In genomic region chr1:181256689-181257584, GRCm38 (mm10) we compare ENCODE assay signal across 8 mouse cellular contexts. TPM values are rescaled to one million over a fixed set of nuclear protein-coding genes. Genes with fewer than 3 reads are reported as not detected.
A peak's percentile ranks its signal among the peaks of the same experiment; 100 is the strongest.
DNase-seq lines count a peak whose midpoint lies in the region; ATAC-seq and TF ChIP-seq lines count a peak whose summit lies in the region.

No protein-coding gene starts in this region.

- no peak for DNase-seq in cerebellum, adult 11-12 months
- DNase-seq in c-Kit-positive CD71-positive TER-119-positive erythroid progenitor cells, embryonic 14.5 days (ENCODE audit: low spot score) = peak; percentile 94
- DNase-seq in liver = peak; percentile 96
- DNase-seq in monocyte, adult 2 months (ENCODE audit: low read depth in 1 of 2, low spot score in 2 of 2) = peak; percentile 47 to 50
- DNase-seq in stomach, postnatal 0 days (ENCODE audit: low spot score) = peak; percentile 96

- WGBS in forebrain, embryonic 16.5 days = 27% methylated on average over 36 of the region's 36 CpGs
- 22% methylated on average over 33 of the region's 36 CpGs for WGBS in hindbrain, embryonic 12.5 days
- WGBS in stomach, postnatal 0 days = 18% methylated on average over 31 of the region's 36 CpGs

- peak overlapping the region; percentile 73 for H3K4me2 ChIP-seq in forebrain, embryonic 16.5 days (ENCODE audit: low read length)
- peak overlapping the region; percentile 66 for H3K4me2 ChIP-seq in hindbrain, embryonic 12.5 days (replicated peaks)
- H3K4me2 ChIP-seq in stomach, postnatal 0 days (replicated peaks; ENCODE audit: low read depth) = peak overlapping the region; percentile 76

- H3K4me1 ChIP-seq in forebrain, embryonic 16.5 days (replicated peaks; ENCODE audit: control insufficient read depth, insufficient read depth, low read length) = peaks cover 21% of the 10 kb centered on the region
- H3K4me1 ChIP-seq in hindbrain, embryonic 12.5 days = peaks cover 24% of the 10 kb centered on the region
- peaks cover 3% of the 10 kb centered on the region for H3K4me1 ChIP-seq in stomach, postnatal 0 days (replicated peaks; ENCODE audit: control insufficient read depth, insufficient read depth)

- TF ChIP-seq EP300 in stomach, postnatal 0 days (optimal IDR thresholded peaks at IDR 0.05) = peak; percentile 86

- peak; percentile 62 for ATAC-seq in cerebellum, adult (ENCODE audit: insufficient number of reproducible peaks, low FRiP score, low TSS enrichment)
- ATAC-seq in forebrain, embryonic 16.5 days = peak; percentile 43
- peak; percentile 71 for ATAC-seq in hindbrain, embryonic 12.5 days (ENCODE audit: low FRiP score)
- peak; percentile 90 for ATAC-seq in stomach, postnatal 0 days (ENCODE audit: low FRiP score, low TSS enrichment)

- H3K36me3 ChIP-seq in forebrain, embryonic 16.5 days (ENCODE audit: control insufficient read depth, insufficient read depth) = no peaks in the 10 kb centered on the region
- H3K36me3 ChIP-seq in hindbrain, embryonic 12.5 days = no peaks in the 10 kb centered on the region
- H3K36me3 ChIP-seq in stomach, postnatal 0 days (ENCODE audit: control insufficient read depth, insufficient read depth, low read length) = no peaks in the 10 kb centered on the region

- no peak for TF ChIP-seq CTCF in stomach, postnatal 0 days (IDR thresholded peaks at IDR 0.05; ENCODE audit: low read depth)

- H3K4me3 ChIP-seq in forebrain, embryonic 16.5 days (replicated peaks; ENCODE audit: low read length) = peak overlapping the region; percentile 40
- peak overlapping the region; percentile 36 for H3K4me3 ChIP-seq in hindbrain, embryonic 12.5 days
- H3K4me3 ChIP-seq in stomach, postnatal 0 days (ENCODE audit: low read depth, low read length) = peak overlapping the region; percentile 41

- no peaks in the 10 kb centered on the region for H3K9me3 ChIP-seq in forebrain, embryonic 16.5 days (ENCODE audit: control insufficient read depth, low read length)
- no peaks in the 10 kb centered on the region for H3K9me3 ChIP-seq in hindbrain, embryonic 12.5 days (replicated peaks)
- no peaks in the 10 kb centered on the region for H3K9me3 ChIP-seq in stomach, postnatal 0 days (ENCODE audit: control insufficient read depth, low read length)

- H3K9ac ChIP-seq in forebrain, embryonic 16.5 days (replicated peaks; ENCODE audit: low read depth, low read length) = peak overlapping the region; percentile 56
- H3K9ac ChIP-seq in hindbrain, embryonic 12.5 days = peak overlapping the region; percentile 48; the same call in 1 of the 2 replicates
- H3K9ac ChIP-seq in stomach, postnatal 0 days (ENCODE audit: low read length) = peak overlapping the region; percentile 61

- H3K27me3 ChIP-seq in forebrain, embryonic 16.5 days (replicated peaks; ENCODE audit: control insufficient read depth, insufficient read depth, low read length) = no peaks in the 10 kb centered on the region; the same call in 1 of the 2 replicates
- H3K27me3 ChIP-seq in hindbrain, embryonic 12.5 days = peaks cover 9% of the 10 kb centered on the region
- no peaks in the 10 kb centered on the region for H3K27me3 ChIP-seq in stomach, postnatal 0 days (ENCODE audit: control insufficient read depth, insufficient read depth, low read length)

- H3K27ac ChIP-seq in forebrain, embryonic 16.5 days (ENCODE audit: low read length) = no peak overlapping the region
- H3K27ac ChIP-seq in hindbrain, embryonic 12.5 days = peak overlapping the region; percentile 14
- peak overlapping the region; percentile 97 for H3K27ac ChIP-seq in stomach, postnatal 0 days (replicated peaks)

RNA-seq across cellular contexts. Expression of gene Wdr26, which starts 45.1 kb away (rescaled TPM):
- polyA plus RNA-seq in forebrain, embryonic 16.5 days (2015; fragmentation: Nextera tagmentation; extraction: Ambion mirVana) = 30.7 and 32.0 TPM in 2 replicates
- 46.5 and 47.0 TPM in 2 replicates for polyA plus RNA-seq in hindbrain, embryonic 12.5 days (2016; fragmentation: Nextera tagmentation; extraction: Ambion mirVana)
- polyA plus RNA-seq in stomach, postnatal 0 days (2015; fragmentation: Nextera tagmentation; extraction: Ambion mirVana) = 42.1 and 45.4 TPM in 2 replicates
